Mouse (Mus musculus) kidney, postnatal 0 days (tissue): ENCODE results near the gene Mettl9. TPM values are rescaled to one million over a fixed set of nuclear protein-coding genes. Genes with fewer than 3 reads are reported as not detected.

Experiments used
- ATAC-seq: fragments of 200-750 bp; cut with Nextera tagmentation; replicated peaks from 2 replicates; pipeline ENCODE4 v1.8.0; 2017; ENCODE audit warnings: low read depth, moderate number of reproducible peaks, moderate TSS enrichment, moderate library complexity; ENCODE audit not compliant: low FRiP score
- DNase-seq: peaks from one replicate; pipeline ENCODE4 v3.0.0-alpha.2; 2016; ENCODE audit warnings: low spot score
- H3K27ac ChIP-seq: fragments of 300-500 bp; sonication (generic); 2 replicates; pipeline ENCODE4 v1.5.1; 2014; ENCODE audit warnings: mild to moderate bottlenecking
- H3K27me3 ChIP-seq: fragments of 300-500 bp; sonication (generic); 2 replicates; pipeline ENCODE4 v1.6.1; 2014; ENCODE audit warnings: low read length, mixed read lengths; ENCODE audit not compliant: insufficient read depth
- H3K36me3 ChIP-seq: fragments of 300-500 bp; sonication (generic); 2 replicates; pipeline ENCODE4 v1.6.1; 2014; ENCODE audit warnings: low read length, mixed read lengths; ENCODE audit not compliant: insufficient read depth
- H3K4me1 ChIP-seq: fragments of 300-500 bp; sonication (generic); replicated peaks from 2 replicates; pipeline ENCODE4 v1.6.1; 2014; ENCODE audit warnings: antibody characterized with exemption, low read length, mixed read lengths; ENCODE audit not compliant: insufficient read depth
- H3K4me2 ChIP-seq: fragments of 300-500 bp; sonication (generic); 2 replicates; pipeline ENCODE4 v1.6.1; 2014; ENCODE audit warnings: mild to moderate bottlenecking, low read length, moderate library complexity, mixed read lengths
- H3K4me3 ChIP-seq: fragments of 300-500 bp; sonication (generic); replicated peaks from 2 replicates; pipeline ENCODE4 v1.5.1; 2014; ENCODE audit warnings: low read depth, low read length
- H3K9ac ChIP-seq: fragments of 300-500 bp; sonication (generic); 2 replicates; pipeline ENCODE4 v1.6.1; 2014; ENCODE audit warnings: low read depth, low read length
- H3K9me3 ChIP-seq: fragments of 300-500 bp; sonication (generic); replicated peaks from 2 replicates; pipeline ENCODE4 v1.6.1; 2016; ENCODE audit warnings: low read length, inconsistent platforms, mixed read lengths
- CTCF ChIP-seq: IDR thresholded peaks from 2 replicates; pipeline ENCODE4 v1.5.1; 2016; ENCODE audit warnings: antibody characterized with exemption, low read depth, mild to moderate bottlenecking, moderate library complexity
- WGBS: fragments of 180-500 bp; shearing (Covaris S2); extraction: QIAGEN DNeasy Blood & Tissue Kit; methylation state at CpG from one replicate; pipeline ENCODE4 v1.1.7; 2014; 5-methylcytosine and 5-hydroxymethylcytosine counted together
- polyA plus RNA-seq: library from polyadenylated mRNA; unstranded; fragments of >200 nt; fragmentation: Nextera tagmentation; extraction: Ambion mirVana; gene quantifications from 2 replicates; pipeline ENCODE4 v1.2.1, GENCODE M21; 2015

Gene Mettl9
- 174 and 177 TPM in 2 replicates for polyA plus RNA-seq

DNA sequence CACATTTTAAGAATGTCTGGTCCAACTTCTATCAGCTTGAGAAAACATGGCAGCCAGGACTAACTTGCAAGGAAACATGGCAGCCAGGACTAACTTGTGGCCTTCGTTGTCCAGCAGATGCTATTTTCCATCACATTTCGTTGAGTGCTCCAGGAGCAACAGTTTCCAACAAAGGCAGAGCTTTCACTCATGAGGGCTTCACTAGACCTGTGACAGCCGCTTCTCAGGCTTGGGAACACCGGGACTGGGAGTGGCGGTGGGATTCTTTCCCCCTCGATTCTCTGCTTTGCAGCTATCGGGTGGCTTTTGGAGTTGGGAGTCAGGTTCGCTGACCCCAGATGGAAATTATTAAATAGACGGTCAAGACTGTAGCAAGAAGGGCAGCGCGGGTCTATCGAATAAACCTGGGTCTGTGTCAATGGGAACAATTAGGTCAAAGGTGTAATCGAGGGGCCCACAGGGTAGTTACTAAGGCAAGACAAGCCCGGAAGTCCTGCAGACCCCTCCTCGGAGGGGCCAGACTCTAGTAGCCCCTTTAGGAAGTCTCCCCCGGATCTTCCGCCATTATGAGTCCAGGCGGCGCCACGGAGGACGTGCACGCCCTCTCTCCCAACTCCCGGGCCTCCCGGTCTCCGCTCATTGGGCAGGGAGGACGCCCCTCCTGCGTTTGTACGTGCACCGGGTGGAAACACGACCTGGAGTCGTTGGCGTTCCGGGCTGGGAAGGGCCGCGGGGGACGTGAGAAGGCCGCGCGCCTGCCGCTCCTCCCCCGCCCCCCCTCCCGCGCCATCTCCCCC, at the start of gene Mettl9:
Gene Mettl9 (plus strand): TSS at position 590 of the 797 bp plus-strand sequence.
- WGBS: 2% methylated on average over 32 of the region's 43 CpGs

DNA sequence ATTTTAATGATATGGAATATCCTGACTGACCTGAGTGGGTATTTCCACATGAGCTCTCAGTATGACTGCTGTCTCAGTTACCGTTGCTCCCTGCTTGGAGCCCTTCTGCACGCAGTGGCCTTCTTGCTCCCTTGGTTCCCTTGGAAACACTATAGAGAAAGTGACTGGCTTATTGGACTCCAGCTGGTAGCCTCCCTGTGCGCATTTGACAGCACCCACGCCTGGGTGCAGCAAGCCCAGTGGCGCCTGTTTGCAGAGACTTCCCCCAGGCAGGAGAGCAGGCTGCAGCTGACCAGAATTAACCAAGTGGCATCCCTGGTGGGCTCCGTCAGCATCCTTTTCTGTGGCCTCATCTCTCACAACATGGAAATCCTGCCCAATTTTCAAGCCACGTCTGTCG, 43.1 kb upstream of the Mettl9 start:
- whole genome bisulfite sequencing: 73% methylated on average over 8 of the region's 8 CpGs
- H3K27ac ChIP-seq: no peak overlapping the region
- no peaks in the 10 kb centered on the region for H3K9me3 ChIP-seq
- no peak for TF ChIP-seq CTCF
- H3K4me3 ChIP-seq: no peak overlapping the region
- H3K36me3 ChIP-seq: no peaks in the 10 kb centered on the region
- no peaks in the 10 kb centered on the region for H3K4me1 ChIP-seq
- 0 out of 2 replicates have a peak, but pooled peaks cover 2% of the 10 kb centered on the region for H3K27me3 ChIP-seq
- ATAC-seq: no peak
- no peak for DNase-seq
- H3K9ac ChIP-seq: no peak overlapping the region
- H3K4me2 ChIP-seq: no peak overlapping the region

More for the DNA sequence above, at the start of gene Mettl9:
- peak; percentile 16; the same call in 1 of the 2 replicates for TF ChIP-seq CTCF
- peak; percentile 98 for ATAC-seq
- H3K4me1 ChIP-seq: peaks cover 4% of the 10 kb centered on the region; the same call in 1 of the 2 replicates
- peak within 1 kb of the TSS; percentile 100 for H3K9ac ChIP-seq
- no peaks in the 10 kb centered on the region for H3K36me3 ChIP-seq
- H3K9me3 ChIP-seq: no peaks in the 10 kb centered on the region
- no peaks in the 10 kb centered on the region for H3K27me3 ChIP-seq
- H3K4me2 ChIP-seq: peak within 1 kb of the TSS; percentile 78
- peak within 1 kb of the TSS; percentile 98 for H3K27ac ChIP-seq
- peak within 1 kb of the TSS; percentile 88 for H3K4me3 ChIP-seq
- DNase-seq: peak; percentile 97

DNA sequence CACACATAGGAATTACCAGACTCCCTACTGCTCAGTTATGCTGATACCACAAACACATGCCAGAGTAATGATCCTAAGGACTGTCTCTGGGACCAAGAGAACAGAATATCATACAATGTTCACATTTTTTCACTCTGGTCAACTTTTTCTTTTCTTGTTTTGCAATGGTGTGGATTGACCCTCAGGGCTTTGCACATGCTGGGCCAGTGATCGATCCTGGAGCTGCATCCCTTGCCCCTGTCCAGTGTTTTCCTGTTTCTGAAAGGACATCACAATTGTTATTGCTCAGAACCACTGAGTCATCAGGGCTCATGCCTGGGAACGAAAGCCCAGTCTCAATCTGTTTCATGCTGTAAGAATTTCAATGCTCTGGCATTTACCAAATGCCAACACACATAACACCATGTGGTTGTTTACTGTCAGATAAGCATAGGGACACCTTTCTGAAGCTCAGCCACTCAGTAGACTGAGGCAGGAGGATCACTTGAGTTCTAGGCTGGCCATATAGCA, 35.2 kb upstream of the Mettl9 start:
- no peak for DNase-seq
- Histone ChIP-seq H3K9ac (no peak overlapping the region), H3K4me3 (no peak overlapping the region), H3K9me3 (no peaks in the 10 kb centered on the region), H3K27me3 (no peaks in the 10 kb centered on the region), H3K4me1 (no peaks in the 10 kb centered on the region), H3K4me2 (no peak overlapping the region), H3K36me3 (no peaks in the 10 kb centered on the region), H3K27ac (no peak overlapping the region)
- no peak for TF ChIP-seq CTCF
- ATAC-seq: no peak
- WGBS: 78% methylated on average over 2 of the region's 2 CpGs

DNA sequence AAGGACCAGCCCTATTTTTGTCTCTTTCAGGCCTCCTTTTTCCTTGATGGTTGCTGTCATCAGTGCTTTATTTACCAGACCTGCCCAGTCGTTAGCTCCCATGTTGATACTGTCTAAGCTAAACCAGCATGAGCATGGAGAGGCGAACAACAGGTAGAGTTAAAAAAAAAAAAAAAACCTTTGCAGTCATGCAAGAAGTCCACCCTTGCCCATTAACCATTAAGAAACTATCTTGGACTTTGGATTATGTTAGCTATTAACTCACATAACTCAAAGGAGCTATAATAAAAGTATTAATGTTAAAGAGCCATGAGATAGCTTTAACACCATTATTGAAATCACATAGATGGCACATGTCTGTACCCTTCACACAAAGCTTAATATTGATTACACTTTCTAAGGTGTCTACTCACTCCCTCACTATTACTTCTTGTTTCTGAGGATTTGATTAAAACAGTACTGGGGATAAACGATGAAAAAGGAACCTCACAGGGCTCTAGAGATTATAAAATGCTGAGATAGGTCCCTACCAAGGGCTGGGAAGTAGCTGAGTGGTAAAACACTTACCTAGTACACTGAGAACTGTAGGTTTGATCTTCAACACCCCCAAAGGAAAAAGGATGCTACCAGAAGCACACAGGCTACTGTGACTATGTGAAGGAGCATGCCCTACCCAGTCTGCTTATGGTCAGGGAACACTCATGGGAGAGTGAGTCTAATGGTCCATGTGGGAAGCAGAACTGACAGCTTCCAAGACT, 34.0 kb upstream of the Mettl9 start:
- Histone ChIP-seq H3K9me3 (no peaks in the 10 kb centered on the region), H3K36me3 (no peaks in the 10 kb centered on the region), H3K4me3 (no peak overlapping the region), H3K27ac (peak overlapping the region; percentile 65; the same call in 1 of the 2 replicates), H3K9ac (no peak overlapping the region), H3K4me2 (no peak overlapping the region), H3K27me3 (no peaks in the 10 kb centered on the region), H3K4me1 (no peaks in the 10 kb centered on the region)
- TF ChIP-seq CTCF: no peak
- ATAC-seq (peak; percentile 60), DNase-seq (no peak)
- WGBS: 61% methylated on average over 3 of the region's 3 CpGs

DNA sequence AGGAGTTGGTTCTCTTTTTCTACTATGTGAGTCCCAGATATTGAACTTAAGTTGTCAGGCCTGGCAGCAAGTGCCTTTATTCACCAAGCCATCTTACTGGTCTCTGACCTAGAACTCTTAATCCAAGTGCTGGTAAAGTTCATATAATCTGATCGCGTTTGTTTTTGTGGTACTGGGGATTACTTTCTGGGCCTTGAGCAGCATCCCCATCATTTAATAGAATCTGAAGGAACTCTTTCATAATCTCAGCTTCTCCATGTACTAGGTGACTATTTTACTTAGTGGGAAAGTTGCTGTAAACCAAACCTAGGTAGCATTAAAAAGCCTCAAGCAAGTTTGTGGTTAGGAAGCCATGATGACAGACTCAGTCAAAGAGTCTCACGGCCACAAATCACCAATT, 32.4 kb upstream of the Mettl9 start:
- DNase-seq (no peak), ATAC-seq (no peak)
- Histone ChIP-seq H3K9me3 (no peaks in the 10 kb centered on the region), H3K4me2 (no peak overlapping the region), H3K9ac (no peak overlapping the region), H3K36me3 (no peaks in the 10 kb centered on the region), H3K4me3 (no peak overlapping the region), H3K27me3 (no peaks in the 10 kb centered on the region), H3K4me1 (no peaks in the 10 kb centered on the region), H3K27ac (no peak overlapping the region)
- 83% methylated on average over 3 of the region's 3 CpGs for WGBS
- no peak for TF ChIP-seq CTCF

DNA sequence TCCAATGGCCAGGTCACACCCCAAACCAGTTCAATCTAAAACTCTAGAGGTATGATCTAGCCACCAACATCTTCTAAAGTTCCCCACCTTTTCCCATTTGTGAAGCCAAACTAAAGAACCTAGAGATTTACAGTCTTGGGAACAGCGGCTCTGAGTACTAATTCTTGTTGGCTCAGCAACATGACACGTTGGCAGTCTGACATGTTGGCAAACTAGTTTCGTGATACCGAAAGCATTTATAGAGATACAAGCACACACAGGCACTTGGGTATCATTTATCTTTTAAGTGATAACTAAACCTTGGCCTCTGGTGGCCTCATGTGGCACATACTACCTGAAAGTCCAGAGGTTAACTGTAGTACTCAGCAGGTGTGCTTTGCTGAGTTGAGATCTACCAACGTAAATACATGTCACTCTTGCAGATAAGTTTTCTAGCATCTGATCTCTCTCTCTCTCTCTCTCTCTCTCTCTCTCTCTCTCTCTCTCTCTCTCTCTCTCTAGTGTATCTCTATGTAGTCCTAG, 31.8 kb upstream of the Mettl9 start:
- WGBS: 76% methylated on average over 5 of the region's 5 CpGs
- Histone ChIP-seq H3K9me3 (no peaks in the 10 kb centered on the region), H3K27ac (no peak overlapping the region), H3K27me3 (no peaks in the 10 kb centered on the region), H3K4me2 (no peak overlapping the region), H3K36me3 (no peaks in the 10 kb centered on the region), H3K4me3 (no peak overlapping the region), H3K9ac (no peak overlapping the region), H3K4me1 (no peaks in the 10 kb centered on the region)
- ATAC-seq (no peak), DNase-seq (no peak)
- TF ChIP-seq CTCF: no peak
